ENCODE assay signal across 13 mouse cellular contexts in genomic region chr17:66671287-66671686, GRCm38 (mm10).
"Had no signal": no experiment of that assay in that cellular context is flagged by ENCODE, and none has a peak within 500 bp of the region (broad histone marks: within the 10 kb centered on the region; RNA-seq: fewer than 3 reads in every experiment).

No protein-coding gene starts in this region.

- H3K4me2 ChIP-seq: limb, embryonic 12.5 days; limb, embryonic 15.5 days; liver, embryonic 12.5 days; liver, embryonic 15.5 days had no signal

- H3K4me3 ChIP-seq: limb, embryonic 12.5 days; limb, embryonic 15.5 days; liver, embryonic 12.5 days; liver, embryonic 15.5 days had no signal

- H3K36me3 ChIP-seq: limb, embryonic 12.5 days; limb, embryonic 15.5 days; liver, embryonic 12.5 days; liver, embryonic 15.5 days had no signal

- H3K9ac ChIP-seq: limb, embryonic 12.5 days; limb, embryonic 15.5 days; liver, embryonic 12.5 days; liver, embryonic 15.5 days had no signal

- H3K27ac ChIP-seq: limb, embryonic 12.5 days; limb, embryonic 15.5 days; liver, embryonic 12.5 days; liver, embryonic 15.5 days had no signal

- H3K4me1 ChIP-seq: limb, embryonic 15.5 days; liver, embryonic 12.5 days; liver, embryonic 15.5 days had no signal

- DNase-seq: kidney, adult 18-20 months; kidney, adult 9 months; kidney, postnatal 14 days; kidney, postnatal 4 days; left cerebral cortex, postnatal 4 days; lung, adult 2 months; lung, postnatal 14 days; lung, postnatal 4 days; thymus, postnatal 25 days had no signal

- ATAC-seq: liver, embryonic 12.5 days had no signal

- H3K9me3 ChIP-seq: limb, embryonic 12.5 days; limb, embryonic 15.5 days; liver, embryonic 12.5 days; liver, embryonic 15.5 days had no signal

- H3K27me3 ChIP-seq: limb, embryonic 12.5 days; limb, embryonic 15.5 days; liver, embryonic 12.5 days; liver, embryonic 15.5 days had no signal
